ENCODE assay signal across 8 mouse cellular contexts in genomic region chr9:44318826-44319095, GRCm38 (mm10). TPM values are rescaled to one million over a fixed set of nuclear protein-coding genes. Genes with fewer than 3 reads are reported as not detected.
A peak's percentile ranks its signal among the peaks of the same experiment; 100 is the strongest.
DNase-seq lines count a peak whose midpoint lies in the region; ATAC-seq and TF ChIP-seq lines count a peak whose summit lies in the region.

No protein-coding gene starts in this region.

- no peak for TF ChIP-seq CTCF in spleen, adult 2 months (IDR thresholded peaks at IDR 0.05; ENCODE audit: extremely low read depth, insufficient read depth, insufficient read length, insufficient replicate concordance)
- TF ChIP-seq CTCF in heart, postnatal 0 days (IDR thresholded peaks at IDR 0.05; ENCODE audit: low read depth): no peak

- TF ChIP-seq POLR2A in spleen, adult 2 months (IDR thresholded peaks at IDR 0.05; ENCODE audit: low read depth, low read length): no peak

- no peak overlapping the region for H3K27ac ChIP-seq in spleen, adult 2 months (ENCODE audit: insufficient read depth, low read length)
- H3K27ac ChIP-seq in heart, postnatal 0 days (ENCODE audit: low read depth): no peak overlapping the region
- H3K27ac ChIP-seq in limb, embryonic 12.5 days: no peak overlapping the region
- H3K27ac ChIP-seq in stomach, embryonic 14.5 days (ENCODE audit: low read length): no peak overlapping the region

- no peaks in the 10 kb centered on the region for H3K27me3 ChIP-seq in spleen, adult 2 months (ENCODE audit: control insufficient read depth, insufficient read depth, low read length)
- no peaks in the 10 kb centered on the region for H3K27me3 ChIP-seq in heart, postnatal 0 days (ENCODE audit: control insufficient read depth, insufficient read depth, low read length)
- no peaks in the 10 kb centered on the region for H3K27me3 ChIP-seq in limb, embryonic 12.5 days
- H3K27me3 ChIP-seq in stomach, embryonic 14.5 days (ENCODE audit: control insufficient read depth, insufficient read depth, low read length): no peaks in the 10 kb centered on the region

- H3K36me3 ChIP-seq in spleen, adult 2 months (ENCODE audit: control insufficient read depth, insufficient read depth, low read length): peaks cover 17% of the 10 kb centered on the region
- peaks cover 31% of the 10 kb centered on the region for H3K36me3 ChIP-seq in heart, postnatal 0 days (replicated peaks; ENCODE audit: control insufficient read depth, insufficient read depth, low read length)
- H3K36me3 ChIP-seq in limb, embryonic 12.5 days: peaks cover 35% of the 10 kb centered on the region
- peaks cover 13% of the 10 kb centered on the region for H3K36me3 ChIP-seq in stomach, embryonic 14.5 days (ENCODE audit: control insufficient read depth, insufficient read depth, low read length)

- DNase-seq in spleen, adult 2 months (ENCODE audit: low read depth in 1 of 2, low spot score in 2 of 2): no peak
- DNase-seq in spleen, postnatal 10 days (ENCODE audit: low spot score in 2 of 2): no peak
- DNase-seq in heart, postnatal 0 days (ENCODE audit: low spot score): no peak
- DNase-seq in spleen, adult 12 weeks (ENCODE audit: low spot score): no peak
- DNase-seq in layer of hippocampus, adult 18-20 months (ENCODE audit: low spot score in 2 of 2): no peak
- no peak for DNase-seq in cerebellum, adult 9-11 months

- 22% methylated on average over 3 of the region's 3 CpGs for WGBS in spleen, adult 2 months
- 32% methylated on average over 3 of the region's 3 CpGs for WGBS in heart, postnatal 0 days
- WGBS in limb, embryonic 12.5 days: 28% methylated on average over 3 of the region's 3 CpGs
- WGBS in stomach, embryonic 14.5 days: 39% methylated on average over 3 of the region's 3 CpGs

- no peak for TF ChIP-seq EP300 in heart, postnatal 0 days (IDR thresholded peaks at IDR 0.05; ENCODE audit: low read depth)

- H3K4me1 ChIP-seq in spleen, adult 2 months (ENCODE audit: control insufficient read depth, insufficient read depth, insufficient read length): peaks cover 8% of the 10 kb centered on the region
- H3K4me1 ChIP-seq in heart, postnatal 0 days (ENCODE audit: control insufficient read depth, insufficient read depth): peaks cover 20% of the 10 kb centered on the region
- peaks cover 21% of the 10 kb centered on the region for H3K4me1 ChIP-seq in limb, embryonic 12.5 days (replicated peaks)
- H3K4me1 ChIP-seq in stomach, embryonic 14.5 days (ENCODE audit: control insufficient read depth, insufficient read depth, low read length): peaks cover 11% of the 10 kb centered on the region

- H3K4me2 ChIP-seq in heart, postnatal 0 days (ENCODE audit: low read depth, low read length): peak overlapping the region; percentile 89
- H3K4me2 ChIP-seq in limb, embryonic 12.5 days: peak overlapping the region; percentile 96
- H3K4me2 ChIP-seq in stomach, embryonic 14.5 days (replicated peaks; ENCODE audit: low read depth, low read length): peak overlapping the region; percentile 76

- H3K9ac ChIP-seq in heart, postnatal 0 days (replicated peaks; ENCODE audit: low read depth, low read length): peak overlapping the region; percentile 88
- peak overlapping the region; percentile 80; the same call in 1 of the 2 replicates for H3K9ac ChIP-seq in limb, embryonic 12.5 days (replicated peaks)
- 0 out of 2 replicates have a peak overlapping the region, but pooled peaks have one; percentile 75 for H3K9ac ChIP-seq in stomach, embryonic 14.5 days (replicated peaks; ENCODE audit: low read depth, low read length)

- H3K9me3 ChIP-seq in heart, postnatal 0 days (replicated peaks; ENCODE audit: control insufficient read depth, low read length): no peaks in the 10 kb centered on the region
- no peaks in the 10 kb centered on the region for H3K9me3 ChIP-seq in limb, embryonic 12.5 days
- H3K9me3 ChIP-seq in stomach, embryonic 14.5 days (ENCODE audit: control insufficient read depth, low read depth, low read length): no peaks in the 10 kb centered on the region

- H3K4me3 ChIP-seq in spleen, adult 2 months (ENCODE audit: extremely low read depth, insufficient read depth, insufficient read length): 0 out of 2 replicates have a peak overlapping the region, but pooled peaks have one; percentile 89
- H3K4me3 ChIP-seq in heart, postnatal 0 days (ENCODE audit: low read depth, low read length): peak overlapping the region; percentile 96
- H3K4me3 ChIP-seq in limb, embryonic 12.5 days (replicated peaks): peak overlapping the region; percentile 89
- H3K4me3 ChIP-seq in stomach, embryonic 14.5 days (ENCODE audit: low read depth, low read length): peak overlapping the region; percentile 69

- ATAC-seq in heart, postnatal 0 days (ENCODE audit: insufficient read depth, low read depth): no peak
- ATAC-seq in limb, embryonic 12.5 days (ENCODE audit: insufficient number of reproducible peaks, insufficient read depth, low FRiP score, low TSS enrichment, low read depth): no peak
- ATAC-seq in stomach, embryonic 14.5 days (ENCODE audit: insufficient number of reproducible peaks, insufficient read depth, low FRiP score, low read depth): no peak

RNA-seq across cellular contexts. Expression of gene C2cd2l, which starts 1.3 kb away (rescaled TPM):
- polyA plus RNA-seq in spleen, adult 2 months (2012; rRNA removed): 28.0 and 38.5 TPM in 2 replicates
- 14.5 and 16.8 TPM in 2 replicates for total RNA-seq in heart, postnatal 0 days (2014; rRNA removed; ENCODE audit: low replicate concordance)
- 4.7 and 5.0 TPM in 2 replicates for polyA plus RNA-seq in heart, postnatal 0 days (2015; fragmentation: Nextera tagmentation; extraction: Ambion mirVana)
- polyA plus RNA-seq in limb, embryonic 12.5 days (2016; fragmentation: Nextera tagmentation; extraction: Ambion mirVana): 7.9 and 8.1 TPM in 2 replicates
- polyA plus RNA-seq in stomach, embryonic 14.5 days (2014; fragmentation: Nextera tagmentation; extraction: Ambion mirVana): 5.7 and 9.6 TPM in 2 replicates
- total RNA-seq in layer of hippocampus, adult 18-20 months (2021): 100 to 1,000 TPM; 197 to 228 TPM

RNA-seq across cellular contexts. Expression of gene Dpagt1, which starts 7.1 kb away (rescaled TPM):
- 24.0 and 25.2 TPM in 2 replicates for polyA plus RNA-seq in spleen, adult 2 months (2012; rRNA removed)
- 27.6 and 33.3 TPM in 2 replicates for total RNA-seq in heart, postnatal 0 days (2014; rRNA removed; ENCODE audit: low replicate concordance)
- polyA plus RNA-seq in heart, postnatal 0 days (2015; fragmentation: Nextera tagmentation; extraction: Ambion mirVana): 24.5 and 25.2 TPM in 2 replicates
- 38.1 and 38.6 TPM in 2 replicates for polyA plus RNA-seq in limb, embryonic 12.5 days (2016; fragmentation: Nextera tagmentation; extraction: Ambion mirVana)
- polyA plus RNA-seq in stomach, embryonic 14.5 days (2014; fragmentation: Nextera tagmentation; extraction: Ambion mirVana): 44.5 and 46.7 TPM in 2 replicates
- total RNA-seq in layer of hippocampus, adult 18-20 months (2021): 10 to 100 TPM; 14.7 to 15.7 TPM

RNA-seq across cellular contexts. Expression of gene Hinfp, which starts 13.3 kb away (rescaled TPM):
- 24.7 and 25.2 TPM in 2 replicates for polyA plus RNA-seq in spleen, adult 2 months (2012; rRNA removed)
- total RNA-seq in heart, postnatal 0 days (2014; rRNA removed; ENCODE audit: low replicate concordance): 14.8 and 26.3 TPM in 2 replicates
- polyA plus RNA-seq in heart, postnatal 0 days (2015; fragmentation: Nextera tagmentation; extraction: Ambion mirVana): 7.6 and 9.4 TPM in 2 replicates
- 29.1 and 33.2 TPM in 2 replicates for polyA plus RNA-seq in limb, embryonic 12.5 days (2016; fragmentation: Nextera tagmentation; extraction: Ambion mirVana)
- 21.3 and 23.4 TPM in 2 replicates for polyA plus RNA-seq in stomach, embryonic 14.5 days (2014; fragmentation: Nextera tagmentation; extraction: Ambion mirVana)
- 10 to 100 TPM; 30.0 to 30.6 TPM for total RNA-seq in layer of hippocampus, adult 18-20 months (2021)

RNA-seq across cellular contexts. Expression of gene H2afx, which starts 15.7 kb away (rescaled TPM):
- polyA plus RNA-seq in spleen, adult 2 months (2012; rRNA removed): 117 and 258 TPM in 2 replicates
- 285 and 447 TPM in 2 replicates for total RNA-seq in heart, postnatal 0 days (2014; rRNA removed; ENCODE audit: low replicate concordance)
- 69.3 and 71.2 TPM in 2 replicates for polyA plus RNA-seq in heart, postnatal 0 days (2015; fragmentation: Nextera tagmentation; extraction: Ambion mirVana)
- polyA plus RNA-seq in limb, embryonic 12.5 days (2016; fragmentation: Nextera tagmentation; extraction: Ambion mirVana): 429 and 481 TPM in 2 replicates
- 289 and 335 TPM in 2 replicates for polyA plus RNA-seq in stomach, embryonic 14.5 days (2014; fragmentation: Nextera tagmentation; extraction: Ambion mirVana)
- total RNA-seq in layer of hippocampus, adult 18-20 months (2021): 10 to 100 TPM; 46.1 to 47.7 TPM

RNA-seq across cellular contexts. Expression of gene Hmbs, which starts 25.3 kb away (rescaled TPM):
- 121 and 147 TPM in 2 replicates for polyA plus RNA-seq in spleen, adult 2 months (2012; rRNA removed)
- 61.5 and 96.3 TPM in 2 replicates for total RNA-seq in heart, postnatal 0 days (2014; rRNA removed; ENCODE audit: low replicate concordance)
- 81.3 and 84.0 TPM in 2 replicates for polyA plus RNA-seq in heart, postnatal 0 days (2015; fragmentation: Nextera tagmentation; extraction: Ambion mirVana)
- 123 and 125 TPM in 2 replicates for polyA plus RNA-seq in limb, embryonic 12.5 days (2016; fragmentation: Nextera tagmentation; extraction: Ambion mirVana)
- polyA plus RNA-seq in stomach, embryonic 14.5 days (2014; fragmentation: Nextera tagmentation; extraction: Ambion mirVana): 112 and 130 TPM in 2 replicates
- total RNA-seq in layer of hippocampus, adult 18-20 months (2021): 10 to 100 TPM; 18.9 to 21.2 TPM
